ENCODE assay signal across 7 mouse cellular contexts in the genomic region with DNA sequence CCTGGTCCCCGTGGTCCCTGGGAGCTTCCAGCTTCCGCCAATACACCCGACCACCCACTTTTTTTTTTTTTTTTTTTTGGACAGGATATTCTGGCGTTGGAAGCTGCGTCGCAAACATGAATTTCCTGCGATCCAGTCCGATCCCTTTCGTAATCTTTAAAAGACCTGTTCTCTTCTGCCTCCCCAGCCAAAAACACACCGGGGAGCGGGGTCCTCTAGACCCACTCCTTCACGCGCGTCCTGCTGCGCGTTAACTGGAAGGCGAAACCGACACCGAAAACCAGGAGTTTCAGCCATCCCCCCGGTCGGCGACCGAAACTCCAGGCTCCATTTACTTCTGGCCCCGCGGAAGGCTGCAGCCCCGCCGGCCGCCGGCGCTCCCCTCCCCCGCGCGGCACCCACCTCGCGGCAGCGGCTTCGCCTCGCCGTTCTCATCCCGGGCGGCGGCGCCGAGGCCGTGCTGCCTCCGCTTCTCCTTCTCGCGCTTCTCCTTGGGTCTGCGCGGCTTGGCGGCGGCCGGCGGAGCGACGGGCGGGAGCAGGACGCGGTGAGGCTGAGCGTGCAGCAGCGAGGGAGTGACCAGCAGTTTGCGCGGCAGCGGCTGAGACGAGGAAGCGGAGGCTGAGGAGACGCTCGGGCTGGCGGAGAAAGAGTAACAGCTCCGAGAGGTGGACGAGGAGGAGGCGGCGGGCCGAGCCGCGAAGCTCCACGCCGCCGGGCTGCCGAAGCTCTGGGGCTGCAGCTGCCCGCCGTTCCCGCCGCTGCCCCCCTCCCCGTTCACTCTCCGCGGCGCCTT. TPM values are rescaled to one million over a fixed set of nuclear protein-coding genes. Genes with fewer than 3 reads are reported as not detected.
A peak's percentile ranks its signal among the peaks of the same experiment; 100 is the strongest.
DNase-seq lines count a peak whose midpoint lies in the region; ATAC-seq and TF ChIP-seq lines count a peak whose summit lies in the region.

No protein-coding gene starts in this region.

- no peak for ATAC-seq in G1E (ENCODE audit: extremely low read depth, insufficient number of reproducible peaks, low FRiP score, poor library complexity, severe bottlenecking)
- peak; percentile 75 for ATAC-seq in forebrain, postnatal 0 days
- ATAC-seq in hindbrain, embryonic 11.5 days (ENCODE audit: low FRiP score) = peak; percentile 80

- peak overlapping the region; percentile 92 for H3K9ac ChIP-seq in forebrain, postnatal 0 days
- peak overlapping the region; percentile 96 for H3K9ac ChIP-seq in hindbrain, embryonic 11.5 days (ENCODE audit: low read depth, low read length)

- H3K4me1 ChIP-seq in G1E (ENCODE audit: insufficient read depth, low read depth, low read length) = peaks cover 56% of the 10 kb centered on the region
- H3K4me1 ChIP-seq in forebrain, postnatal 0 days (ENCODE audit: insufficient read depth) = 0 out of 2 replicates have a peak, but pooled peaks cover 8% of the 10 kb centered on the region
- no peaks in the 10 kb centered on the region for H3K4me1 ChIP-seq in hindbrain, embryonic 11.5 days (replicated peaks; ENCODE audit: control insufficient read depth, insufficient read depth, low read length)
- peaks cover 60% of the 10 kb centered on the region for H3K4me1 ChIP-seq in megakaryocyte, embryonic 14.5 days

- TF ChIP-seq CTCF in G1E (IDR thresholded peaks at IDR 0.05; ENCODE audit: low read depth, low read length) = no peak
- no peak for TF ChIP-seq CTCF in forebrain, postnatal 0 days (IDR thresholded peaks at IDR 0.05; ENCODE audit: low read depth)

- no peaks in the 10 kb centered on the region for H3K9me3 ChIP-seq in G1E (replicated peaks)
- no peaks in the 10 kb centered on the region for H3K9me3 ChIP-seq in forebrain, postnatal 0 days (ENCODE audit: low read length)
- H3K9me3 ChIP-seq in hindbrain, embryonic 11.5 days (ENCODE audit: control insufficient read depth, low read length) = no peaks in the 10 kb centered on the region
- H3K9me3 ChIP-seq in megakaryocyte, embryonic 14.5 days = no peaks in the 10 kb centered on the region

- intact Hi-C loops in left cerebral cortex, postnatal 14 days (cut with DNase I) = loop anchor here (2.0 kb wide), 1 partner anchor 38 kb away; no protein-coding TSS in a partner anchor

- no peak for DNase-seq in G1E (ENCODE audit: low spot score)
- peak; percentile 59 to 69 for DNase-seq in adrenal gland, postnatal 36 days
- DNase-seq in forebrain, postnatal 0 days = peak; percentile 56
- DNase-seq in hindbrain, embryonic 11.5 days (ENCODE audit: low spot score) = peak; percentile 77
- peak; percentile 52 to 56 for DNase-seq in left cerebral cortex, postnatal 14 days (ENCODE audit: low spot score in 2 of 2)
- peak; percentile 60 for DNase-seq in right cerebral cortex, postnatal 14 days

- H3K4me3 ChIP-seq in G1E (ENCODE audit: low read depth, low read length) = peak overlapping the region; percentile 98
- H3K4me3 ChIP-seq in forebrain, postnatal 0 days (ENCODE audit: low read depth, low read length) = peak overlapping the region; percentile 99
- H3K4me3 ChIP-seq in hindbrain, embryonic 11.5 days (ENCODE audit: low read depth, low read length) = peak overlapping the region; percentile 74
- H3K4me3 ChIP-seq in megakaryocyte, embryonic 14.5 days (replicated peaks) = peak overlapping the region; percentile 99

- H3K27ac ChIP-seq in forebrain, postnatal 0 days (ENCODE audit: low read depth, low read length) = peak overlapping the region; percentile 98
- H3K27ac ChIP-seq in hindbrain, embryonic 11.5 days (ENCODE audit: low read depth, low read length) = peak overlapping the region; percentile 98

- H3K4me2 ChIP-seq in forebrain, postnatal 0 days (ENCODE audit: low read depth) = peak overlapping the region; percentile 62
- H3K4me2 ChIP-seq in hindbrain, embryonic 11.5 days (replicated peaks; ENCODE audit: low read depth, low read length) = peak overlapping the region; percentile 52

- under 1% methylated on average over 68 of the region's 88 CpGs for WGBS in forebrain, postnatal 0 days
- WGBS in hindbrain, embryonic 11.5 days = under 1% methylated on average over 69 of the region's 88 CpGs

- H3K27me3 ChIP-seq in G1E (ENCODE audit: insufficient read depth, low read length) = no peaks in the 10 kb centered on the region
- no peaks in the 10 kb centered on the region for H3K27me3 ChIP-seq in forebrain, postnatal 0 days (ENCODE audit: insufficient read depth, low read length)
- H3K27me3 ChIP-seq in hindbrain, embryonic 11.5 days (ENCODE audit: control insufficient read depth, insufficient read depth, low read length) = no peaks in the 10 kb centered on the region
- no peaks in the 10 kb centered on the region for H3K27me3 ChIP-seq in megakaryocyte, embryonic 14.5 days (replicated peaks)

- peaks cover 28% of the 10 kb centered on the region for H3K36me3 ChIP-seq in G1E (replicated peaks)
- no peaks in the 10 kb centered on the region for H3K36me3 ChIP-seq in forebrain, postnatal 0 days (ENCODE audit: insufficient read depth)
- no peaks in the 10 kb centered on the region for H3K36me3 ChIP-seq in hindbrain, embryonic 11.5 days (ENCODE audit: control insufficient read depth, insufficient read depth, low read length)
- peaks cover 23% of the 10 kb centered on the region for H3K36me3 ChIP-seq in megakaryocyte, embryonic 14.5 days (replicated peaks; ENCODE audit: low read length)

RNA-seq across cellular contexts. Expression of a gene that starts 5.1 kb away (rescaled TPM):
- total RNA-seq in G1E (2014; fragmentation: Nextera tagmentation) (90.5 and 90.8 TPM in 2 replicates), G1E (2017) (63.7 and 69.7 TPM in 2 replicates)
- 15.7 and 16.7 TPM in 2 replicates for polyA plus RNA-seq in G1E (2012)
- total RNA-seq in adrenal gland, postnatal 36 days (2021) = 10 to 100 TPM; 14.2 to 16.8 TPM
- total RNA-seq in forebrain, postnatal 0 days (2014; rRNA removed) = 5.3 and 5.4 TPM in 2 replicates
- 3.0 and 3.1 TPM in 2 replicates for polyA plus RNA-seq in forebrain, postnatal 0 days (2015; fragmentation: Nextera tagmentation; extraction: Ambion mirVana)
- 5.8 and 7.3 TPM in 2 replicates for polyA plus RNA-seq in hindbrain, embryonic 11.5 days (2014; fragmentation: Nextera tagmentation; extraction: Ambion mirVana)
- 10 to 100 TPM; 13.7 to 14.7 TPM for total RNA-seq in left cerebral cortex, postnatal 14 days (2021)
- 15.8 and 22.7 TPM in 2 replicates for polyA plus RNA-seq in megakaryocyte, embryonic 14.5 days (2012; ENCODE audit: insufficient read depth, low replicate concordance)
